Mouse (Mus musculus): ENCODE measurements around the gene Exosc8. TPM values are rescaled to one million over a fixed set of nuclear protein-coding genes. Genes with fewer than 3 reads are reported as not detected.

Exosc8 gene
- total and polyA plus RNA-seq, 3 experiments, result 10.7 to 19.7 (median 19.0) TPM

GRCm38 (mm10) chr3:54759211-54759610 is 24.0 kb upstream of the Exosc8 start:
- Histone ChIP-seq H3K27ac (no peak overlapping the region), H3K79me2 (replicated peaks; ENCODE audit: control insufficient read depth, insufficient read depth, low read length) (no peaks in the 10 kb centered on the region), H3K4me3 (no peak overlapping the region), H3K36me3 (ENCODE audit: control insufficient read depth, insufficient read depth, low read length) (no peaks in the 10 kb centered on the region), H3K9ac (ENCODE audit: low read depth, low read length) (no peak overlapping the region), H3K27me3 (ENCODE audit: control insufficient read depth, insufficient read depth, low read length) (no peaks in the 10 kb centered on the region), H3K4me1 (ENCODE audit: control insufficient read depth, insufficient read depth, low read length) (no peaks in the 10 kb centered on the region)
- no peak for DNase-seq
- intact Hi-C loops (cut with DNase I), result loop anchor here (5.0 kb wide), 1 partner anchor 48 kb away; the partner anchor contains the start of gene Rfxap
- TF ChIP-seq POLR2A (IDR thresholded peaks at IDR 0.05; ENCODE audit: insufficient read depth, low read depth, low read length) (no peak), CTCF (IDR thresholded peaks at IDR 0.05) (no peak), EP300 (IDR thresholded peaks at IDR 0.05; ENCODE audit: insufficient read depth, low read depth, low read length) (no peak)
- 81% methylated on average over 9 of the region's 9 CpGs for WGBS

GRCm38 (mm10) chr3:54757446-54757845 is 22.3 kb upstream of the Exosc8 start:
- WGBS, result 94% methylated on average over 8 of the region's 8 CpGs
- Histone ChIP-seq H3K9ac (ENCODE audit: low read depth, low read length) (no peak overlapping the region), H3K27me3 (ENCODE audit: control insufficient read depth, insufficient read depth, low read length) (no peaks in the 10 kb centered on the region), H3K4me3 (no peak overlapping the region), H3K27ac (no peak overlapping the region), H3K36me3 (ENCODE audit: control insufficient read depth, insufficient read depth, low read length) (no peaks in the 10 kb centered on the region), H3K4me1 (ENCODE audit: control insufficient read depth, insufficient read depth, low read length) (no peaks in the 10 kb centered on the region), H3K79me2 (replicated peaks; ENCODE audit: control insufficient read depth, insufficient read depth, low read length) (no peaks in the 10 kb centered on the region)
- no peak for DNase-seq
- TF ChIP-seq EP300 (IDR thresholded peaks at IDR 0.05; ENCODE audit: insufficient read depth, low read depth, low read length) (no peak), POLR2A (IDR thresholded peaks at IDR 0.05; ENCODE audit: insufficient read depth, low read depth, low read length) (no peak)
- intact Hi-C loops (cut with DNase I), result loop anchor here (5.0 kb wide), 1 partner anchor 50 kb away; the partner anchor contains the start of gene Rfxap

GRCm38 (mm10) chr3:54756058-54756457 is 20.9 kb upstream of the Exosc8 start:
- no peak for TF ChIP-seq EP300 (IDR thresholded peaks at IDR 0.05; ENCODE audit: insufficient read depth, low read depth, low read length)
- TF ChIP-seq CTCF (IDR thresholded peaks at IDR 0.05), result 0 out of 2 replicates have a peak, but pooled peaks have one; percentile 13
- Histone ChIP-seq H3K9ac (ENCODE audit: low read depth, low read length) (peak overlapping the region; percentile 16), H3K4me1 (ENCODE audit: control insufficient read depth, insufficient read depth, low read length) (no peaks in the 10 kb centered on the region), H3K79me2 (replicated peaks; ENCODE audit: control insufficient read depth, insufficient read depth, low read length) (no peaks in the 10 kb centered on the region), H3K27me3 (ENCODE audit: control insufficient read depth, insufficient read depth, low read length) (no peaks in the 10 kb centered on the region), H3K36me3 (ENCODE audit: control insufficient read depth, insufficient read depth, low read length) (no peaks in the 10 kb centered on the region), H3K27ac (peak overlapping the region; percentile 60; the same call in 1 of the 2 replicates), H3K4me3 (peak overlapping the region; percentile 70)
- 4% methylated on average over 11 of the region's 11 CpGs for WGBS
- DNase-seq, result peak in 1 of 2 experiments; percentile 22
- intact Hi-C loops (cut with DNase I), result loop anchor here (5.0 kb wide), 1 partner anchor 51 kb away; the partner anchor contains the start of gene Rfxap

GRCm38 (mm10) chr3:54755145-54756041 is 20.2 kb upstream of the Exosc8 start, which contains the start of gene Smad9:
Gene Smad9, plus strand, starts transcription at chr3:54755582.
- no peaks in the 10 kb centered on the region for H3K36me3 ChIP-seq (ENCODE audit: control insufficient read depth, insufficient read depth, low read length)
- H3K27me3 ChIP-seq (ENCODE audit: control insufficient read depth, insufficient read depth, low read length), result no peaks in the 10 kb centered on the region
- H3K9ac ChIP-seq (ENCODE audit: low read depth, low read length), result peak within 1 kb of the TSS; percentile 81
- peak within 1 kb of the TSS; percentile 60 for H3K27ac ChIP-seq
- DNase-seq, result peak; percentile 77 to 81
- 1% methylated on average over 66 of the region's 66 CpGs for WGBS
- intact Hi-C loops (cut with DNase I), result loop anchor here (5.0 kb wide), 1 partner anchor 52 kb away; the partner anchor contains the start of gene Rfxap
- no peak for TF ChIP-seq POLR2A (IDR thresholded peaks at IDR 0.05; ENCODE audit: insufficient read depth, low read depth, low read length)
- peak; percentile 12; the same call in 1 of the 2 replicates for TF ChIP-seq CTCF (IDR thresholded peaks at IDR 0.05)
- H3K4me3 ChIP-seq, result peak within 1 kb of the TSS; percentile 70
- H3K4me1 ChIP-seq (ENCODE audit: control insufficient read depth, insufficient read depth, low read length), result no peaks in the 10 kb centered on the region
- H3K79me2 ChIP-seq (replicated peaks; ENCODE audit: control insufficient read depth, insufficient read depth, low read length), result no peaks in the 10 kb centered on the region

GRCm38 (mm10) chr3:54753411-54753810 is 18.2 kb upstream of the Exosc8 start:
- no peak for DNase-seq
- intact Hi-C loops (cut with DNase I), result no loop called here
- TF ChIP-seq EP300 (IDR thresholded peaks at IDR 0.05; ENCODE audit: insufficient read depth, low read depth, low read length) (no peak), CTCF (IDR thresholded peaks at IDR 0.05) (no peak), POLR2A (IDR thresholded peaks at IDR 0.05; ENCODE audit: insufficient read depth, low read depth, low read length) (no peak)
- Histone ChIP-seq H3K4me3 (no peak overlapping the region), H3K79me2 (replicated peaks; ENCODE audit: control insufficient read depth, insufficient read depth, low read length) (no peaks in the 10 kb centered on the region), H3K4me1 (ENCODE audit: control insufficient read depth, insufficient read depth, low read length) (no peaks in the 10 kb centered on the region), H3K27ac (no peak overlapping the region), H3K36me3 (ENCODE audit: control insufficient read depth, insufficient read depth, low read length) (no peaks in the 10 kb centered on the region), H3K27me3 (ENCODE audit: control insufficient read depth, insufficient read depth, low read length) (no peaks in the 10 kb centered on the region), H3K9ac (ENCODE audit: low read depth, low read length) (no peak overlapping the region)
- 74% methylated on average over 4 of the region's 4 CpGs for WGBS

- Histone ChIP-seq H3K27ac (no peak overlapping the region), H3K79me2 (replicated peaks; ENCODE audit: control insufficient read depth, insufficient read depth, low read length) (no peaks in the 10 kb centered on the region), H3K36me3 (ENCODE audit: control insufficient read depth, insufficient read depth, low read length) (no peaks in the 10 kb centered on the region), H3K9ac (ENCODE audit: low read depth, low read length) (no peak overlapping the region), H3K27me3 (ENCODE audit: control insufficient read depth, insufficient read depth, low read length) (no peaks in the 10 kb centered on the region), H3K4me3 (no peak overlapping the region), H3K4me1 (ENCODE audit: control insufficient read depth, insufficient read depth, low read length) (no peaks in the 10 kb centered on the region)
- 61% methylated on average over 5 of the region's 5 CpGs for WGBS
- TF ChIP-seq EP300 (IDR thresholded peaks at IDR 0.05; ENCODE audit: insufficient read depth, low read depth, low read length) (no peak), POLR2A (IDR thresholded peaks at IDR 0.05; ENCODE audit: insufficient read depth, low read depth, low read length) (no peak), CTCF (IDR thresholded peaks at IDR 0.05) (peak; percentile 58)
- no peak for DNase-seq
- intact Hi-C loops (cut with DNase I), result loop anchor here (10.0 kb wide), 1 partner anchor 319 kb away; no protein-coding TSS in a partner anchor
Measured at GRCm38 (mm10) chr3:54745799-54746198, 10.6 kb upstream of the Exosc8 start.

Measured in heart, adult 2 months (tissue).